Mouse (Mus musculus) embryonic fibroblast, embryonic 13.5 days (primary cell): ENCODE results near the gene Snrnp35.

Experiments
- CTCF ChIP-seq: IDR thresholded peaks from 2 replicates; pipeline ENCODE4 v1.5.1; 2011; ENCODE audit warnings: mild to moderate bottlenecking, control low read depth, low read length, moderate library complexity, borderline replicate concordance; ENCODE audit not compliant: insufficient read depth
- POLR2A ChIP-seq: IDR thresholded peaks from 2 replicates; pipeline ENCODE4 v1.6.1; 2011; ENCODE audit warnings: low read depth, mild to moderate bottlenecking, control low read depth, low read length, moderate library complexity

- no peak for TF ChIP-seq CTCF
- no peak for TF ChIP-seq POLR2A
Observed at GRCm38 (mm10) chr5:124501541-124501940, 18.6 kb downstream of the Snrnp35 start.
